Mouse (Mus musculus) lung, postnatal 36 days (tissue): ENCODE results near the gene Hcn2.

Experiments
- DNase-seq: peaks from one replicate; pipeline ENCODE4 v3.0.0; 2022; ENCODE audit warnings: mixed read lengths

Gene Hcn2

GRCm38 (mm10) chr10:79712029-79712428, 4.4 kb upstream of the Hcn2 start:
- DNase-seq = peak; percentile 37

GRCm38 (mm10) chr10:79712499-79713126, 3.8 kb upstream of the Hcn2 start:
- DNase-seq = peak; percentile 88

- DNase-seq = no peak
Observed at GRCm38 (mm10) chr10:79713163-79713562, 3.3 kb upstream of the Hcn2 start.

GRCm38 (mm10) chr10:79714996-79715395, 1.4 kb upstream of the Hcn2 start:
- DNase-seq = no peak

GRCm38 (mm10) chr10:79716988-79717355, 538 bp downstream of the Hcn2 start:
- DNase-seq = no peak

- peak; percentile 80 for DNase-seq
Observed at GRCm38 (mm10) chr10:79717640-79718357, 1.4 kb downstream of the Hcn2 start.

GRCm38 (mm10) chr10:79721089-79721488, 4.7 kb downstream of the Hcn2 start:
- DNase-seq = no peak

- DNase-seq = no peak
Observed at GRCm38 (mm10) chr10:79723047-79723446, 6.6 kb downstream of the Hcn2 start.

- no peak for DNase-seq
Observed at GRCm38 (mm10) chr10:79723692-79724091, 7.3 kb downstream of the Hcn2 start.

GRCm38 (mm10) chr10:79726090-79726489, 9.7 kb downstream of the Hcn2 start:
- peak; percentile 76 for DNase-seq

- DNase-seq = no peak
Observed at GRCm38 (mm10) chr10:79728323-79729249, 12.2 kb downstream of the Hcn2 start.

- no peak for DNase-seq
Observed at GRCm38 (mm10) chr10:79729357-79729965, 13.0 kb downstream of the Hcn2 start.

GRCm38 (mm10) chr10:79732500-79732899, 16.1 kb downstream of the Hcn2 start:
- DNase-seq = peak; percentile 56

- no peak for DNase-seq
Observed at GRCm38 (mm10) chr10:79733847-79734246, 17.4 kb downstream of the Hcn2 start.

GRCm38 (mm10) chr10:79735361-79735760, 18.9 kb downstream of the Hcn2 start:
- no peak for DNase-seq

GRCm38 (mm10) chr10:79736706-79737105, 20.3 kb downstream of the Hcn2 start:
- DNase-seq = no peak

GRCm38 (mm10) chr10:79738259-79738658, 21.8 kb downstream of the Hcn2 start:
- peak; percentile 32 for DNase-seq

- no peak for DNase-seq
Observed at GRCm38 (mm10) chr10:79739234-79739633, 22.8 kb downstream of the Hcn2 start.

- DNase-seq = no peak
Observed at GRCm38 (mm10) chr10:79740863-79741262, 24.4 kb downstream of the Hcn2 start.

- DNase-seq = no peak
Observed at GRCm38 (mm10) chr10:79743161-79743560, 26.7 kb downstream of the Hcn2 start.

GRCm38 (mm10) chr10:79743650-79744365, 27.4 kb downstream of the Hcn2 start:
- no peak for DNase-seq

- DNase-seq = no peak
Observed at GRCm38 (mm10) chr10:79745411-79745810, 29.0 kb downstream of the Hcn2 start.
